Mouse (Mus musculus) monocyte, adult 2 months (primary cell): ENCODE measurements around the gene E2f3.

Experiments
- DNase-seq, 2 experiments: peaks; one replicate each; pipeline ENCODE4 v3.0.0; 2022; ENCODE audit warnings: low spot score in 2 of 2, low read depth in 1 of 2

E2f3 gene

DNA sequence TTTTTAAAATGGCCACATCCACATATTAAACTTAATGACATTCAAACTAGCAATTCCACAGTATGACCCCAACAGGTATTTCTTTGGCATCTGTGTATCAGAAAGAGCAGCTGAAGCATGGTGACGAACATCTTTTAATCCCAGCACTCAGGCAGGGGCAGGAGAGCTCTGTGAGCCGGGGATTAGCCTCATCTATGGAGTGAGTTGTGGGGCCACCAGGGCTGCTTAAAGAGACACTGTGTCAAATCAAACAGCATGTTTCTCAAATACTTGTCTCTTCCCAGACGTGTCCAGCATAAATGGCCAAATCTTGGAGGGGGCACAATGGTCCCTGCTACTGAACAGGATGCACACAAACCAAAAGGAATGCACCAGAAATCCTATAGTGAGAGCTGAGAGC is 59.7 kb downstream of the E2f3 start:
- no peak for DNase-seq

DNA sequence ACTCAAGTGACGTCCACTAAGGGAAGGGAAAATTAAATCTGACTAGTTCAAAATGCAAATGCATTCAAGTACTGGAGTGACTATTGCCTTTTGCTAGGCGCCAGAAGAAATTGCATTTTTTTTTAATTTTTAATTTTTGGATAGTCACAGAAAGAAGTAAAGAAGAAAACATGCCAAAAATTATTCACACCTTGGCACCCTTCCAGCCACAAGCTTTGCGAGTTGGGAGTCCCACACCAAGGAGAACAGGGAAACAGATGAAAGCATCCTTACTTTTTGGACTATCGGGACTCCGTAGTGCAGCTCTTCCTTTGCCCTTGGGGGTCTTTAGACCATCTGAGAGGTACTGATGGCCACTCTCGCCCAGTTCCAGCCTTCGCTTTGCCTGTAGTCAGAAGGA is 66.0 kb downstream of the E2f3 start:
- no peak for DNase-seq

DNA sequence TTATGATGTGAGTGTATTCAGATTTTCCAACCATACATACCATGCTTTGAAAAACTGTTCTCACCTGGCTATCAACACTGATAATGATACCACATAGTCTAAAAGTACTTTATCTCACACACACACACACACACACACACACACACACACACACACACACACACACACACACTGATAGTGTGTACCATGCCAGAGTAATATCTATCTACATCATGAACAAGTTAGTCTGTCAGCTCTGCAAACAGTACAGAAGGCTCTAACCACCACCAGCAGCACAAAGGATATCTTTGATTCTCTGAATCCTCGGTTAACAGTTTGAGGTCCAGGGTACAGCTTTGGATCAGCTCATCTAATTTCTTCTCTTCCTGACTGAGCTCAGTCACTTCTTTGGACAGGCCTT is 69.3 kb downstream of the E2f3 start:
- no peak for DNase-seq

DNA sequence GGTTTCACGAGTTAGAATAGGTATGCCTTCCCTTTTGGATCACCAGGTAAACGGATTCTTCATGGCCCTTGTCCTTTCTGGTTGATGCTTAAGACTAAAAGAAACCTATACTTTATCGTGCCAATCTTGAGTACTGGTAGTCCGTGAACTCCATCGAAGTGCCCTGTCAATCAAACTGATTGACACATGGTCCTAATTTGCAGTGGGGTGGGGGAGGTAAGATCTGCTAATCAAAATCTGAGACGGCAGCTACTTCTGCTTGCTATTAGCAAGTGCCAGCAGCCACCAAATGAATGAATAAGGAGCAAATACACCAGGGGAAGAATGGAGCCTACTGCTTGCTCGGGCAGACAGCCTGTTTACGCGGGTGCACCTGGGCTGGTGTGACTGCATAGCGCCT is 72.3 kb downstream of the E2f3 start:
- DNase-seq = no peak

DNA sequence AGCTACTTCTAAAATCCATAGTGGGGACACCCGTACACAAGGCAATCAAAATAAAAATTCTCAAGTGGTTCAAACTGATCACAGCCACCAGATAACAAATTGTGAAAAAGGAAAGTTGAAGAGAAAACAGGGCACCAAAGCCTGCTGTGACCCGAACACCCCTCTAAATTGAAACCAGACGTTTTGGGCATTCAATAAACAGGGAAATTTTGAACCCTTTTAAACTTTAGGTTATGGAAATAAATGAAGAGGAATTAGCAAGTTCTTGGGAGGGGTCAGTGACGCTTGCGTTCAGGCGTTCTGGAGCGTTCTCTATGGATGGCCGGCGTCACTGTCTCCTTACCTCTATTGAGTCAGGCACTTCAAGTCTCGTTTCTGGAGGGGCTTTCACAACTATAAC is 72.8 kb downstream of the E2f3 start:
- no peak for DNase-seq

DNA sequence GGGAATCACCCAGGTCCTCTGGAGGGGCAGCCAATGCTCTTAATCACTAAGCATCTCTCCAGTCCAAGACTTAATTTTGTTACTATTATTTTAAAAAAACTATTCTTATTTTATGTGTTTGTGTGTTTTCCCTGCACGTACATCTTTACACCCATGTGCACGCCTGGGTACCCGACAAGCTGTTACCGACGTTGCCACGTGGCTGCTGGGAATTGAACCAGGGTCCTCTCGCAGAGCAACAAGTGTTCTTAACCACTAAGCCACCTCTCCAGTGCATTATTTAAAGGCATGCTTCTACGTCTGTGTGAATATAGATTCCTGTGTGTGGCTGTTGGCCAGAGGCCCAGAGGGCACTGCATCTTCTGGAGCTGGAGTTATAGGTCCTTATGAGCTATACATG is 73.6 kb downstream of the E2f3 start:
- no peak for DNase-seq

DNA sequence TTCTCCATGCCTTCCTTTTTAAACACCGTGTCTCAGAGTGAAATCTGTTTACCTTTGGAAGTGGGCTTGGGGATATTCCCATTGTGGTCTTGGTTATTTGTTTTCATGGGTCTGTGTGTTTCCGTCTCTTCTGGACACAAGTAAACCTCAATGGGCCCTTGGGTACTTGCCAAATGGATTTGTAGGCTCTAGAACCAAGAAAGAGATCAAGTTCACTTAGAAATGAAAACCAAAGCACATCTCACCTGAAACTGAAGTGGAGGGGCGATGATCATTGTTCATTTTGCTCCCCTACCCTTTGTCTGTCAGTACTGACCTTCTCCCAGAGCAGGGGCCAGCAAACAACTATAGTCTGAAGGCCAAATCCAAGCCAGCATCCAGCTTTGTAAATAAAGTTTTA is 74.7 kb downstream of the E2f3 start:
- no peak for DNase-seq

DNA sequence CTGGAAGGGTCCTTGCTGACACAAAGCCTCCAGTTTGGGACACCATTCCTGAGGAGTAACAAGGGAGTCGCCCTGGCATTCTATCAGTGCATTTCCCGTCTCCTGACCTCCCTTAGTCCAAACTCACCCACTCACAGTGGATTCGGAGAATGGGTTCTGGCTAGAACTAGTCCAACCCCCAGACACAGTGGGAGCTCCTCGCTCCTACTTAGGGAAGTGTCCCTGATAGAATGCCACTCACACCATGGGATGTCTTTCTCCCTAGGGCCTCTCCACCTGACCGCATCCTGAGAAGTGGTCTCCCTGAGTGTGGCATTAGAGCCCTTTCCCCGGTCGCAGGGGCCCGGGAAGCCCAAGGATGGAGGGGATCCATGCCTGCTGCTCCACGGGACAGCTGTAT is 77.4 kb downstream of the E2f3 start:
- DNase-seq = no peak

DNA sequence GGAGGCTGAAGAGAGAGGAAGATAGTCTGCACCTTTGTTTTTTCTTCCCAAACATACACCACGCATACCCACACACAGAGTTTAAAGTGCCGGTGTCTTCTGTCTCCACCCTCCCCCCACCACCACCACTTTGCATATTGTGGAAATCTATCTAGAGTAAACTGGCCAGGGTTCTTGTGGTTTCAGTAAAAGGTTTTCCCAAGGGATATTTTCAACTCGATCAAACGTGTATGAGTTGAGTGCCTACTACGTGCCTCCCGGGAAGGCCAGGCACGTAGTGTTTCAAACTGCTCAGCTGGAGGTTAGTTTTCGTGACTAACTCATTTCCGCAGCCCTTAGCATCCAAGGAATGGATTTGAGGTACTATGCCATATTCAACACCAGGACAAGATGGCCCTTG is 77.9 kb downstream of the E2f3 start:
- DNase-seq = no peak

DNA sequence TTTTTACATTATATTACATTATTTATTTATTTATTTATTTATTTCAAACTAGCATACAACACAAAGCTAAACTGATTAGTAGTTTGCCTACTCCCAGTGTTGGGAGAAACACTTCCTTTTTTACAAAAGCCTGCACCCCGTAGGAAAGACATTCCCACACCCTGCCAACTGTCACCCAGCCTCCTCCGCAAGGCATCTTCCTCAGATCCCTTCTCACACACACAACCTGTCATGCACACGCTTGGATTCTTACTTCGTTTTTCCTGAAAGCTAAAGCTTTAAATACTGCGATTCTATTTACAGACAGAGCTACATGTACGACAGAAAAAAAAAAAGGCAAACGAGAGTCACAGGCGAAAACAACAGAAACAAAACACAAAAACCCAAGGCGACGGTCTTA is 79.1 kb downstream of the E2f3 start:
- no peak for DNase-seq

DNA sequence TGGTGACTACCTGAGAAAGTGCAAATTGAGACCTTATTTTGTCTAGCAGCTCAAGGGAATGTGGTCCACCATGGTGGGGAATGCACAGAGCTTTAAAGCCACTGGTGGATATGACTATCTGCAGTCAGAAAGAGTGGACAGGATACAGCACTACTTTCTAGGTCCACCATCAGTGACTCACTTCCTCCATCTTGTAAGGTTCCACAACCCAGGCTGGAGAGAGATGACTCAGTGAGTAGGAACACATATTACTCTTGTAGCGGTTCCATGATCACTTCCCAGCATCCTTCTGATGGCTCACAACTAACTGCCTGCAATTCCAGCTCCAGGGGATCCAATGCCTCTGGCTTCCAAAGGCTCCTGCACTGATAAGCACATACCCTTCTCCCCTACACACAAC is 82.5 kb downstream of the E2f3 start:
- DNase-seq = no peak

DNA sequence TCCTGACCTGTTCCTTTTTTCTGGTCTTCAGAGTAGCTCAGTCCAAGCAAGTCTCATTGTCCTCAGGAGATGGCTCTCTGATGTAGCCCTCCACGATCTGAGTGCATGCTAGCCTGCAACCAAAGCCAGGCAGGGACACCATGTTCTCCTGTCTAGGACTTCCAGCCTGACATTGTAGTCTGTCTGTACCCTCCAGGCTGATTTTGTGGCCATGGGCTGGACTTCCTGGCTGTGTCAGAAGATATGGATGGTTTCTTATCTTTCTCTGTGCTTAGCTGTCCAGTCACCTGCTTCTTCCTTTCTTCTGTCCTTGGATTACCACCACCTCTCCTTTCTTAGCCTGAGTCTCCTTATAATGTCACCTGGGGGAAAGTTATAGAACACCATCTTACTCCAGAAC is 83.2 kb downstream of the E2f3 start:
- no peak for DNase-seq

DNA sequence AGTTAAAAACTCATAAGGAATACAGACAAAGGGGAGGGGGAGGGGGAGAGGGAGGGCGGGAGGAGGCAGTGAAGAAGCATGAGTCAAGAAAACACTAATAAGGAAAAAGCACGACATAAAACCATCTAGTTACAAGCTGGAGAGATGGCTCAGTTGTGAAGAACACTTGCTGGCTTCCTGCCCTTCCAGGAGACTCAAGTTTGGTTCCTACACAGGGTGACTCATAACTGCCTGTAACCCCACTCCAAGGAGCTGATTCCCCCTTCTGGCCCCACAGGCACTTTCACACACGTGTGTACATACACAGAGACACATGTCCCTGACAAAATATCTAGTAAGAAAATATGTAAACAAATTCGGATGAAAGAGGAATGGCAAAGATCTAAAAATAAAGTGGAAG is 84.2 kb downstream of the E2f3 start:
- DNase-seq = no peak

DNA sequence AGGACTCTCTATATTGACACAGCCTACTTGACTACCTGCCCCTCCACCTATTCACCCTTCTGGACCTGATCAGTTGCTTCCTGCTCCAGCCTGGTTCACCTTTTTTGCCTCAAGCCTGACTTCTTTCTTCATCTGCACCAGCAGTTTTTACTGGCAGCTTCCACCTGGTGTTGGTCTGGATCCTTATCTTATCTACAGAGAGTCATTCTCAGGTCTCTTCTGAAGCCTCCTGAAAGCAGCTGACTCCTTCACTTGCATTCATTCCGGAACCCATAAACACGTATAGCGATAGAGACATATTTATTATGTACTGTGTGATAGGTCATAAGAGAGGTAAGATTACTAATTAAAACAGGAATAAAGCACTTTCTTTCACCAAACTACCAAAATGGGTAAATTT is 119.1 kb downstream of the E2f3 start:
- DNase-seq = no peak

DNA sequence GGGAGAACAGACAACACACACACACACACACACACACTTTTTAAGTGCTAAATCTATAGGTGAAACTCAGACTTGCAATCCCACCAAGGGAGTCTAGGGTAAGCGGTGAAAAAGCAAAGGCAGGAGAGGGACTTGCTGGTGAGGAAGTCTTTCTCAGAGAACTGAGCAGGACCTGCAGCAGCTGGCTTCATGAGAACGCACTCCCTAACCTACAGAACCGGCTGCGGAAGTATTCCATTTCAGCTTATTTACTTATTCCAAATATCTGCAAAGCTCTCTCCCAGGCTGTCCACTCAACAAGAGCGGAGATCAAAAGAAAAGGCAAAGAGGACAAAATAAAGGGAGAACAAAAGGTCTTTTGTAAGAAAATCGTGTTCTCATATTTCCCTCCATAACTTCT is 121.5 kb downstream of the E2f3 start:
- DNase-seq = no peak

DNA sequence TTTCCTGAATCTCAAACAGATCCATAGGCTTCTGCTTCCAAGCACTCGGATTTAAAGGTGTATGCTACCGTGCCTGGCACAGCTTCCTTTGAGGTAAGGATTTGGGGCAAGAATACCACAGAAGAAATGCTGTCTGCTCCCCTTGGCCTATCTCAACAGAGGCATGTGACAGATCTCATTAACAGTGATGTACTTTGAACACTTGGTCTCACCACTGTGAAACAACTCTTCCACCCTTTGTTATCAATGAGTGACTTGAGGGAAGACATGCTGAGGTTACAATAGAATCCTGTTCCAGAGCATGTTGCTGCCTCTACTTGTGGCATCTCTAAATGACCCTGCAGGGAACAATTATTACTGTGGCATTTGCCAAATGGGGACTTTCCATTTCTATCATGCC is 125.8 kb downstream of the E2f3 start:
- DNase-seq = no peak

DNA sequence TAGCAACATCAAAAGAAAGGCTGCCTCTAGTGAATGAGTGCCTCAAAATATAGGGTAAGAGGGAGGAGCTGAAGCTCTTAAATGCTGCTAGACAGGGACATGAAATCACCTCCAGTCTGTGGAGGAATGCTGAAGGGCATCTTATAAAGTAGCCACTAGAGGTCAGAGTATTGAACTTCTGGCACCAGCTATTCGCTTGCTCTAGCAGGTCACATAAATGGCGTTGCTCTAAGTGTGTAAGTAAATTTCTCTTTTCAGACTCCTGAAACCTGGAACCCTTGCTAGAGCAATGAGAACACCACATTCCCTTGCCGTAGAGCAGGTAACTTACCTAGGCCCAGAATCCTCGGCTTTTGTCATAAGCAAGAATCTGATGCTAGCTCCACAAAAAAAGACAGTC is 128.4 kb downstream of the E2f3 start:
- no peak for DNase-seq
